Comparison of ENCODE assay signal across 9 mouse cellular contexts in genomic region chr16:87774398-87774797, GRCm38 (mm10).
DNase-seq lines count a peak whose midpoint lies in the region; ATAC-seq lines count a peak whose summit lies in the region.
"Had no signal": no experiment of that assay in that cellular context is flagged by ENCODE, and none has a peak within 500 bp of the region (broad histone marks: within the 10 kb centered on the region; RNA-seq: fewer than 3 reads in every experiment).

No protein-coding gene starts in this region.

- no peaks in the 10 kb centered on the region for H3K4me1 ChIP-seq in kidney, embryonic 14.5 days (ENCODE audit: control insufficient read depth, insufficient read depth, low read length)
- H3K4me1 ChIP-seq: neural tube, embryonic 13.5 days had no signal

- H3K4me2 ChIP-seq in kidney, embryonic 14.5 days (replicated peaks; ENCODE audit: low read depth, low read length): no peak overlapping the region
- H3K4me2 ChIP-seq: neural tube, embryonic 13.5 days had no signal

- 73% methylated on average over 3 of the region's 3 CpGs for WGBS in kidney, embryonic 14.5 days

- H3K36me3 ChIP-seq in kidney, embryonic 14.5 days (ENCODE audit: control insufficient read depth, insufficient read depth, low read length): no peaks in the 10 kb centered on the region
- H3K36me3 ChIP-seq: neural tube, embryonic 13.5 days had no signal

- no peak overlapping the region for H3K4me3 ChIP-seq in kidney, embryonic 14.5 days (ENCODE audit: low read length)
- H3K4me3 ChIP-seq: neural tube, embryonic 13.5 days had no signal

- no peaks in the 10 kb centered on the region for H3K27me3 ChIP-seq in kidney, embryonic 14.5 days (ENCODE audit: control insufficient read depth, insufficient read depth, low read length)
- H3K27me3 ChIP-seq: neural tube, embryonic 13.5 days had no signal

- H3K9ac ChIP-seq in kidney, embryonic 14.5 days (ENCODE audit: low read depth, low read length): no peak overlapping the region
- H3K9ac ChIP-seq: neural tube, embryonic 13.5 days had no signal

- H3K9me3 ChIP-seq in kidney, embryonic 14.5 days (ENCODE audit: control insufficient read depth, low read length): no peaks in the 10 kb centered on the region
- H3K9me3 ChIP-seq: neural tube, embryonic 13.5 days had no signal

- peak; percentile 32 for DNase-seq in adrenal gland, postnatal 10 days
- no peak for DNase-seq in adrenal gland, postnatal 4 days (ENCODE audit: low spot score in 2 of 2)
- peak; percentile 48 for DNase-seq in kidney, adult 9 months
- peak; percentile 45 for DNase-seq in naive thymus-derived CD4-positive, alpha-beta T cell, adult 2 months (ENCODE audit: low read depth)
- no peak for DNase-seq in layer of hippocampus, adult 9-11 months
- DNase-seq in urinary bladder, postnatal 4 days (ENCODE audit: low spot score in 2 of 2): no peak

- ATAC-seq in kidney, embryonic 14.5 days (ENCODE audit: low FRiP score, low TSS enrichment): no peak
- 0 out of 2 replicates have a peak, but pooled peaks have one; percentile 37 for ATAC-seq in common myeloid progenitor, adult 5-6 weeks (replicated peaks; ENCODE audit: low read depth, poor library complexity, severe bottlenecking)

- H3K27ac ChIP-seq in kidney, embryonic 14.5 days (ENCODE audit: low read depth, low read length): no peak overlapping the region
- H3K27ac ChIP-seq: neural tube, embryonic 13.5 days had no signal

Comparison
In these comparisons a context has a peak if more than half of its experiments do, and no peak if none do; other contexts are left out.
1. DNase-seq: peak in adrenal gland, postnatal 10 days (single experiment), kidney, adult 9 months (single experiment) and naive thymus-derived CD4-positive, alpha-beta T cell, adult 2 months (single experiment); none in adrenal gland, postnatal 4 days (0 of 2), layer of hippocampus, adult 9-11 months (single experiment) and urinary bladder, postnatal 4 days (0 of 2).